Mouse (Mus musculus) mesoderm, embryonic 11.5 days (tissue): ENCODE results near the gene Styk1.
A peak's percentile ranks its signal among the peaks of the same experiment; 100 is the strongest.

Experiments used
- DNase-seq: peaks from one replicate; pipeline ENCODE4 v3.0.0-alpha.2; 2012; ENCODE audit warnings: low read depth, low spot score

The Styk1 gene

GRCm38 (mm10) chr6:131369866-131370616, 16.6 kb upstream of the Styk1 start:
- DNase-seq, result no peak

GRCm38 (mm10) chr6:131367101-131367500, 13.7 kb upstream of the Styk1 start:
- DNase-seq, result no peak

GRCm38 (mm10) chr6:131364353-131364752, 11.0 kb upstream of the Styk1 start:
- DNase-seq, result no peak

GRCm38 (mm10) chr6:131362987-131363765, 9.8 kb upstream of the Styk1 start:
- DNase-seq, result no peak

- DNase-seq, result no peak
These were observed 7.3 kb upstream of the Styk1 start for GRCm38 (mm10) chr6:131360693-131361092.

GRCm38 (mm10) chr6:131359543-131359942, 6.1 kb upstream of the Styk1 start:
- DNase-seq, result no peak

- DNase-seq, result peak; percentile 12
These were observed 1.5 kb upstream of the Styk1 start for GRCm38 (mm10) chr6:131354913-131355312.

GRCm38 (mm10) chr6:131347026-131347425, 6.4 kb downstream of the Styk1 start:
- DNase-seq, result peak; percentile 37

GRCm38 (mm10) chr6:131344346-131344745, 9.1 kb downstream of the Styk1 start:
- no peak for DNase-seq

GRCm38 (mm10) chr6:131340082-131340481, 13.3 kb downstream of the Styk1 start:
- DNase-seq, result no peak

- no peak for DNase-seq
These were observed 14.1 kb downstream of the Styk1 start for GRCm38 (mm10) chr6:131339309-131339708.

- DNase-seq, result no peak
These were observed 14.6 kb downstream of the Styk1 start for GRCm38 (mm10) chr6:131338787-131339186.

- DNase-seq, result no peak
These were observed 26.3 kb downstream of the Styk1 start for GRCm38 (mm10) chr6:131327076-131327475.

- no peak for DNase-seq
These were observed 31.4 kb downstream of the Styk1 start for GRCm38 (mm10) chr6:131321854-131322639.

GRCm38 (mm10) chr6:131316155-131317101, 37.0 kb downstream of the Styk1 start:
- DNase-seq, result no peak

GRCm38 (mm10) chr6:131308031-131308430, 45.4 kb downstream of the Styk1 start:
- no peak for DNase-seq

GRCm38 (mm10) chr6:131304776-131305175, 48.6 kb downstream of the Styk1 start:
- no peak for DNase-seq

- DNase-seq, result no peak
These were observed 54.9 kb downstream of the Styk1 start for GRCm38 (mm10) chr6:131298531-131298930.

GRCm38 (mm10) chr6:131294435-131295112, 58.8 kb downstream of the Styk1 start:
- DNase-seq, result no peak

- no peak for DNase-seq
These were observed 59.5 kb downstream of the Styk1 start for GRCm38 (mm10) chr6:131293916-131294315.
